In genomic region chr6:90969341-90969871, GRCm38 (mm10) we compare ENCODE assay signal across 10 mouse cellular contexts. TPM values are rescaled to one million over a fixed set of nuclear protein-coding genes. Genes with fewer than 3 reads are reported as not detected.
DNase-seq lines count a peak whose midpoint lies in the region; ATAC-seq and TF ChIP-seq lines count a peak whose summit lies in the region.
"Had no signal": no experiment of that assay in that cellular context is flagged by ENCODE, and none has a peak within 500 bp of the region (broad histone marks: within the 10 kb centered on the region; RNA-seq: fewer than 3 reads in every experiment).

No protein-coding gene starts in this region.

- no peak overlapping the region for H3K4me2 ChIP-seq in forebrain, embryonic 13.5 days
- H3K4me2 ChIP-seq in forebrain, embryonic 11.5 days (ENCODE audit: low read depth, low read length, severe bottlenecking): no peak overlapping the region
- no peak overlapping the region for H3K4me2 ChIP-seq in limb, embryonic 12.5 days
- H3K4me2 ChIP-seq in forebrain, postnatal 0 days (ENCODE audit: low read depth): no peak overlapping the region
- H3K4me2 ChIP-seq in liver, embryonic 11.5 days: no peak overlapping the region
- H3K4me2 ChIP-seq: liver, embryonic 15.5 days had no signal

- no peak overlapping the region for H3K4me3 ChIP-seq in forebrain, embryonic 13.5 days
- H3K4me3 ChIP-seq in forebrain, embryonic 11.5 days (ENCODE audit: low read depth, low read length): no peak overlapping the region
- H3K4me3 ChIP-seq in limb, embryonic 12.5 days (replicated peaks): no peak overlapping the region
- H3K4me3 ChIP-seq in limb, embryonic 10.5 days: no peak overlapping the region
- H3K4me3 ChIP-seq in forebrain, postnatal 0 days (ENCODE audit: low read depth, low read length): no peak overlapping the region
- no peak overlapping the region for H3K4me3 ChIP-seq in liver, embryonic 11.5 days (ENCODE audit: low read depth, low read length)
- H3K4me3 ChIP-seq: liver, embryonic 15.5 days had no signal

- no peaks in the 10 kb centered on the region for H3K27me3 ChIP-seq in forebrain, embryonic 13.5 days
- H3K27me3 ChIP-seq in forebrain, embryonic 11.5 days (ENCODE audit: control insufficient read depth, insufficient read depth, low read length): no peaks in the 10 kb centered on the region
- H3K27me3 ChIP-seq in limb, embryonic 12.5 days: no peaks in the 10 kb centered on the region
- no peaks in the 10 kb centered on the region for H3K27me3 ChIP-seq in limb, embryonic 10.5 days (ENCODE audit: low read depth, poor library complexity, severe bottlenecking)
- no peaks in the 10 kb centered on the region for H3K27me3 ChIP-seq in forebrain, postnatal 0 days (ENCODE audit: insufficient read depth, low read length)
- no peaks in the 10 kb centered on the region for H3K27me3 ChIP-seq in liver, embryonic 11.5 days (replicated peaks; ENCODE audit: control insufficient read depth, insufficient read depth, low read length)
- H3K27me3 ChIP-seq: liver, embryonic 15.5 days had no signal

- peak overlapping the region; percentile 36; the same call in 1 of the 2 replicates for H3K27ac ChIP-seq in forebrain, embryonic 13.5 days
- H3K27ac ChIP-seq in forebrain, embryonic 11.5 days (ENCODE audit: low read depth, low read length): no peak overlapping the region; the same call in 1 of the 2 replicates
- H3K27ac ChIP-seq in limb, embryonic 12.5 days: 0 out of 2 replicates have a peak overlapping the region, but pooled peaks have one; percentile 3
- H3K27ac ChIP-seq in limb, embryonic 10.5 days: no peak overlapping the region
- 0 out of 2 replicates have a peak overlapping the region, but pooled peaks have one; percentile 50 for H3K27ac ChIP-seq in forebrain, postnatal 0 days (ENCODE audit: low read depth, low read length)
- H3K27ac ChIP-seq in liver, embryonic 11.5 days (ENCODE audit: low read depth, low read length): no peak overlapping the region
- H3K27ac ChIP-seq: liver, embryonic 15.5 days had no signal

- no peak for TF ChIP-seq CTCF in forebrain, postnatal 0 days (IDR thresholded peaks at IDR 0.05; ENCODE audit: low read depth)

- no peaks in the 10 kb centered on the region for H3K9me3 ChIP-seq in forebrain, embryonic 13.5 days (replicated peaks)
- H3K9me3 ChIP-seq in forebrain, embryonic 11.5 days (ENCODE audit: control insufficient read depth, low read length): no peaks in the 10 kb centered on the region
- no peaks in the 10 kb centered on the region for H3K9me3 ChIP-seq in limb, embryonic 12.5 days
- no peaks in the 10 kb centered on the region for H3K9me3 ChIP-seq in limb, embryonic 10.5 days (replicated peaks)
- no peaks in the 10 kb centered on the region for H3K9me3 ChIP-seq in forebrain, postnatal 0 days (ENCODE audit: low read length)
- no peaks in the 10 kb centered on the region for H3K9me3 ChIP-seq in liver, embryonic 11.5 days (ENCODE audit: control insufficient read depth, low read length)
- H3K9me3 ChIP-seq: liver, embryonic 15.5 days had no signal

- no peaks in the 10 kb centered on the region for H3K36me3 ChIP-seq in forebrain, embryonic 13.5 days (ENCODE audit: poor library complexity, severe bottlenecking)
- H3K36me3 ChIP-seq in forebrain, embryonic 11.5 days (ENCODE audit: control insufficient read depth, insufficient read depth, low read length): no peaks in the 10 kb centered on the region
- H3K36me3 ChIP-seq in limb, embryonic 12.5 days: no peaks in the 10 kb centered on the region
- H3K36me3 ChIP-seq in limb, embryonic 10.5 days: no peaks in the 10 kb centered on the region
- H3K36me3 ChIP-seq in forebrain, postnatal 0 days (ENCODE audit: insufficient read depth): no peaks in the 10 kb centered on the region
- no peaks in the 10 kb centered on the region for H3K36me3 ChIP-seq in liver, embryonic 11.5 days (ENCODE audit: control insufficient read depth, insufficient read depth, low read length)
- H3K36me3 ChIP-seq: liver, embryonic 15.5 days had no signal

- peaks cover 13% of the 10 kb centered on the region for H3K4me1 ChIP-seq in forebrain, embryonic 13.5 days
- H3K4me1 ChIP-seq in forebrain, embryonic 11.5 days (replicated peaks; ENCODE audit: control insufficient read depth, insufficient read depth, low read length): 0 out of 2 replicates have a peak, but pooled peaks cover 8% of the 10 kb centered on the region
- H3K4me1 ChIP-seq in limb, embryonic 12.5 days (replicated peaks): peaks cover 8% of the 10 kb centered on the region
- peaks cover 8% of the 10 kb centered on the region for H3K4me1 ChIP-seq in limb, embryonic 10.5 days
- 0 out of 2 replicates have a peak, but pooled peaks cover under 1% of the 10 kb centered on the region for H3K4me1 ChIP-seq in forebrain, postnatal 0 days (ENCODE audit: insufficient read depth)
- no peaks in the 10 kb centered on the region for H3K4me1 ChIP-seq in liver, embryonic 11.5 days (replicated peaks; ENCODE audit: control insufficient read depth, insufficient read depth, low read length)
- H3K4me1 ChIP-seq: liver, embryonic 15.5 days had no signal

- no peak overlapping the region for H3K9ac ChIP-seq in forebrain, embryonic 13.5 days
- no peak overlapping the region for H3K9ac ChIP-seq in forebrain, embryonic 11.5 days (ENCODE audit: low read length)
- no peak overlapping the region for H3K9ac ChIP-seq in limb, embryonic 12.5 days (replicated peaks)
- no peak overlapping the region for H3K9ac ChIP-seq in forebrain, postnatal 0 days
- H3K9ac ChIP-seq in liver, embryonic 11.5 days (ENCODE audit: low read depth, low read length): no peak overlapping the region
- H3K9ac ChIP-seq: liver, embryonic 15.5 days had no signal

- 37% methylated on average over 2 of the region's 2 CpGs for WGBS in forebrain, embryonic 13.5 days
- 37% methylated on average over 2 of the region's 2 CpGs for WGBS in forebrain, embryonic 11.5 days
- WGBS in limb, embryonic 12.5 days: 42% methylated on average over 2 of the region's 2 CpGs
- WGBS in limb, embryonic 10.5 days: 58% methylated on average over 2 of the region's 2 CpGs
- 17% methylated on average over 2 of the region's 2 CpGs for whole genome bisulfite sequencing in forebrain, postnatal 0 days
- WGBS in liver, embryonic 11.5 days: 43% methylated on average over 2 of the region's 2 CpGs

- no peak for DNase-seq in forebrain, embryonic 11.5 days (ENCODE audit: low spot score)
- DNase-seq in limb, embryonic 10.5 days (ENCODE audit: low spot score): no peak
- DNase-seq in NIH3T3 (ENCODE audit: low read depth): peak; percentile 50
- no peak for DNase-seq in forebrain, postnatal 0 days
- DNase-seq in liver, embryonic 11.5 days (ENCODE audit: low spot score): no peak
- DNase-seq in layer of hippocampus, adult 9-10 months (ENCODE audit: low spot score): no peak
- DNase-seq: heart, postnatal 4 days had no signal

- no peak for ATAC-seq in forebrain, embryonic 13.5 days
- no peak for ATAC-seq in forebrain, embryonic 11.5 days (replicated peaks; ENCODE audit: low FRiP score)
- ATAC-seq in limb, embryonic 12.5 days (ENCODE audit: insufficient number of reproducible peaks, insufficient read depth, low FRiP score, low TSS enrichment, low read depth): no peak
- no peak for ATAC-seq in forebrain, postnatal 0 days
- no peak for ATAC-seq in liver, embryonic 11.5 days (replicated peaks; ENCODE audit: low FRiP score)

RNA-seq across cellular contexts. Expression of gene Iqsec1, which starts 19.1 kb away (rescaled TPM):
- 10.0 and 12.4 TPM in 2 replicates for polyA plus RNA-seq in forebrain, embryonic 13.5 days (2015; fragmentation: Nextera tagmentation; extraction: Ambion mirVana)
- 15.0 and 17.4 TPM in 2 replicates for polyA plus RNA-seq in forebrain, embryonic 11.5 days (2014; fragmentation: Nextera tagmentation; extraction: Ambion mirVana)
- polyA plus RNA-seq in limb, embryonic 12.5 days (2016; fragmentation: Nextera tagmentation; extraction: Ambion mirVana): 8.9 and 9.8 TPM in 2 replicates
- 4.7 and 6.7 TPM in 2 replicates for polyA plus RNA-seq in limb, embryonic 10.5 days (2016; fragmentation: Nextera tagmentation; extraction: Ambion mirVana)
- total RNA-seq in forebrain, postnatal 0 days (2014; rRNA removed): 73.2 and 103 TPM in 2 replicates
- polyA plus RNA-seq in forebrain, postnatal 0 days (2015; fragmentation: Nextera tagmentation; extraction: Ambion mirVana): 14.9 and 21.8 TPM in 2 replicates
- 5.6 and 9.1 TPM in 2 replicates for polyA plus RNA-seq in liver, embryonic 11.5 days (2014; fragmentation: Nextera tagmentation; extraction: Ambion mirVana)

Comparison
In these comparisons a context has a peak if more than half of its experiments do, and no peak if none do; other contexts are left out.
1. H3K27ac ChIP-seq: peak in forebrain, embryonic 13.5 days (single experiment), limb, embryonic 12.5 days (single experiment) and forebrain, postnatal 0 days (single experiment); none in forebrain, embryonic 11.5 days (single experiment), limb, embryonic 10.5 days (single experiment) and liver, embryonic 11.5 days (single experiment).